Mouse (Mus musculus) heart, adult 2 months (tissue): ENCODE results near the gene Lyrm9.

Source experiments
- CTCF ChIP-seq: fragments of 200-600 bp; IDR thresholded peaks from 2 replicates; pipeline ENCODE4 v1.8.1; 2022; ENCODE audit warnings: antibody characterized with exemption, mild to moderate bottlenecking, moderate library complexity
- POLR2A ChIP-seq: fragments of 200-500 bp; IDR thresholded peaks from 2 replicates; pipeline ENCODE4 v1.6.1; 2011; ENCODE audit warnings: mild to moderate bottlenecking, low read depth, low read length, control low read depth; ENCODE audit not compliant: insufficient read depth

GRCm38 (mm10) chr11:78856310-78856709, 29.9 kb downstream of the Lyrm9 start:
- TF ChIP-seq POLR2A (no peak), CTCF (peak; percentile 82)
